Mouse (Mus musculus): Measurements from ENCODE around the gene Slc11a2. TPM values are rescaled to one million over a fixed set of nuclear protein-coding genes. Genes with fewer than 3 reads are reported as not detected.
"Not testable (repeated sequence)": the region's sequence is repeated elsewhere in the genome, so short reads cannot be mapped to it uniquely, and the experiment has no call there.

The Slc11a2 gene
- polyA plus RNA-seq, 1 experiment from 2014 or later, result 12.2 TPM

DNA sequence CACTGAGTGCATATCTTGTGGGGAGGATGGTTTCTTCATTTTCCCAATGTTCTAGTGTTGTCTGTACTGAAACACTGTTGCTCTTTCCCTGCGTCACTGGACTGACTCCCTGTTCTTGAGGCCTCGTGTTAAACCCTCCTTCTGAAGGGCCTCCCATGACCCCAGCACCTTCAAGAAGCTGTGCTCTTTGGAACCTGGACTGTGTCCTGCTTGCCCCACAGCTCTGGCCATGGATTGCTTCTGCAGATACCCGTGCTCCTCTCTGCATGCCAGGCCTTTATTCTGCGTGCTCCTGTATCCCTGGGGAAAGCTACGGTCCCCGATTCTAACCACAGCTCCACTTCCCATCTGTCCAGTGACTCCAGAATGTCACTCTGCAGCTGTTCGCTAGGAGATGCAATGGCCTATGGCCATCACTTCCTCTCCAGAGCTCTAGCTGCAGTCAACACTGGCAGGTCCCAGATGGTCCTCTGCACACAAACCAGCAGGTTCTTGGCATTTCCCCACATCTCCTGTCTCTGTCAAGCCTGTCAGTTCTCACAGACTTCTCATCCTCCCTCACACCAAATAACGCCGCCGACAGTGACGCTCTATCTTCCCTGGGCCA is 5.2 kb upstream of the Slc11a2 start:
- WGBS, result 60% methylated on average over 11 of the region's 11 CpGs
- Histone ChIP-seq H3K4me3 (ENCODE audit: low read depth, low read length) (no peak overlapping the region), H3K9ac (ENCODE audit: low read length) (0 out of 2 replicates have a peak overlapping the region, but pooled peaks have one; percentile 4), H3K4me2 (replicated peaks; ENCODE audit: low read depth) (no peak overlapping the region), H3K27me3 (ENCODE audit: control insufficient read depth, insufficient read depth, low read length) (no peaks in the 10 kb centered on the region), H3K36me3 (ENCODE audit: control insufficient read depth, insufficient read depth, low read length) (no peaks in the 10 kb centered on the region), H3K27ac (replicated peaks) (no peak overlapping the region), H3K4me1 (replicated peaks; ENCODE audit: control insufficient read depth, insufficient read depth) (no peaks in the 10 kb centered on the region), H3K9me3 (ENCODE audit: control insufficient read depth, low read length) (no peaks in the 10 kb centered on the region)
- ATAC-seq (ENCODE audit: low FRiP score, low TSS enrichment) (no peak), DNase-seq (ENCODE audit: low spot score) (no peak)
- no peak for TF ChIP-seq CTCF (IDR thresholded peaks at IDR 0.05; ENCODE audit: low read depth)
- no peak for TF ChIP-seq EP300 (optimal IDR thresholded peaks at IDR 0.05)

DNA sequence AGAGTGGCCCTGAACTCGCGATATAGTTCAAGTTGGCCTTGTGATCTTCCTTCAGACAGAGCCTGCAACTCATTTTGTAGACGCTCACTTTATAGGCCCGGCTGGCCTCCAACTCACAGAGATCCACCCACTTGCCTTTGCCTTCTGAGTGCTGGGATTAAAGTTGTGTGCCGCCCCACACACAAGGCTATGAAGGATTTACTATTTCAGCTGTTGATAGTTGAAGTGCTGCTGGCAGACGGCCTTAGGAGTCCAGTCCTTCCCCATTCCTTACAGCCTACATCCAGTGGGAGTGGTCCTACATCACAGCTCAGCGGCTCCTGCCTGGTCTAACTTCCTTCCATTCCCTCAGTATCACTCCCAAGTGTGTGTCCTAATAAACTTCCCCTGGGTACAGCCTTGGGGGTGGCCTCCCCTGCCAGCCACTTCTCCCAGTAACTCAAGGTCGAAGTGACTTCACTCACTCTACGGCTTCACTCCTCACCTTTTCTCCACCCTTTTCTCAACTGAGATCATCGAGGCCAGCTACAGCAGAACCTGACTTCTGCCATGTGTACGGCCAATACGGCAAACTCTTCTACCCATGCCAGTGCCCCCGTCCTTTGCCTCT is 3.5 kb upstream of the Slc11a2 start:
- no peak overlapping the region for H3K4me2 ChIP-seq (replicated peaks; ENCODE audit: low read depth)
- H3K27me3 ChIP-seq (ENCODE audit: control insufficient read depth, insufficient read depth, low read length), result no peaks in the 10 kb centered on the region
- no peak for DNase-seq (ENCODE audit: low spot score)
- H3K27ac ChIP-seq (replicated peaks), result no peak overlapping the region
- WGBS, result 68% methylated on average over 13 of the region's 13 CpGs
- TF ChIP-seq CTCF (IDR thresholded peaks at IDR 0.05; ENCODE audit: low read depth) (no peak), EP300 (optimal IDR thresholded peaks at IDR 0.05) (no peak)
- no peak overlapping the region for H3K9ac ChIP-seq (ENCODE audit: low read length)
- H3K4me1 ChIP-seq (replicated peaks; ENCODE audit: control insufficient read depth, insufficient read depth), result no peaks in the 10 kb centered on the region
- H3K4me3 ChIP-seq (ENCODE audit: low read depth, low read length), result no peak overlapping the region
- no peaks in the 10 kb centered on the region for H3K9me3 ChIP-seq (ENCODE audit: control insufficient read depth, low read length)
- peak; percentile 32; the same call in 1 of the 2 replicates for ATAC-seq (ENCODE audit: low FRiP score, low TSS enrichment)
- no peaks in the 10 kb centered on the region for H3K36me3 ChIP-seq (ENCODE audit: control insufficient read depth, insufficient read depth, low read length)

DNA sequence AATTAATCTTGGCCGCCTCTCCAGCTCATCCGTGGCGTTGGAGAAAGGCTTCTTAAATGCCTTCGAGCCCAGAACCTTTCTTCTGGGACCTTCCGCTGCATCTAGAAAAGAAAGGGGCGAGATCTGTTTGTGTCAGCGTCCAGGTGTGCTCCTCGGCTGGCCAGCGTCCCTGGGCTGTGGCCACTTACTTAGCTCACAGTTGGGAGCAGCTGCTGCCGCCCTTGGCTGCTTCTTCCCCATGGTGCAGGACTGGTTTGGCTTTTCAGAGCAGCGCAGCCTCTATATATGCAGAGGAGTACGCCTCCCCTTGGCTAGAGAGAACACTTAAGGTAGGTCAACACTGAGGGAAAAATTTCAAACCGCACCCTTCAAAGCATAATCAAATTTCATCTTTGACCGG is 956 bp downstream of the Slc11a2 start:
- WGBS, result 1% methylated on average over 14 of the region's 14 CpGs
- Histone ChIP-seq H3K9me3 (ENCODE audit: control insufficient read depth, low read length) (no peaks in the 10 kb centered on the region), H3K27me3 (ENCODE audit: control insufficient read depth, insufficient read depth, low read length) (no peaks in the 10 kb centered on the region), H3K36me3 (ENCODE audit: control insufficient read depth, insufficient read depth, low read length) (no peaks in the 10 kb centered on the region), H3K4me3 (ENCODE audit: low read depth, low read length) (peak overlapping the region; percentile 86), H3K27ac (replicated peaks) (0 out of 2 replicates have a peak overlapping the region, but pooled peaks have one; percentile 45), H3K4me1 (replicated peaks; ENCODE audit: control insufficient read depth, insufficient read depth) (no peaks in the 10 kb centered on the region; the same call in 1 of the 2 replicates), H3K9ac (ENCODE audit: low read length) (peak overlapping the region; percentile 53), H3K4me2 (replicated peaks; ENCODE audit: low read depth) (peak overlapping the region; percentile 94)
- DNase-seq (ENCODE audit: low spot score) (peak; percentile 69), ATAC-seq (ENCODE audit: low FRiP score, low TSS enrichment) (peak; percentile 35; the same call in 1 of the 2 replicates)
- TF ChIP-seq CTCF (IDR thresholded peaks at IDR 0.05; ENCODE audit: low read depth) (peak; percentile 36), EP300 (optimal IDR thresholded peaks at IDR 0.05) (no peak)

DNA sequence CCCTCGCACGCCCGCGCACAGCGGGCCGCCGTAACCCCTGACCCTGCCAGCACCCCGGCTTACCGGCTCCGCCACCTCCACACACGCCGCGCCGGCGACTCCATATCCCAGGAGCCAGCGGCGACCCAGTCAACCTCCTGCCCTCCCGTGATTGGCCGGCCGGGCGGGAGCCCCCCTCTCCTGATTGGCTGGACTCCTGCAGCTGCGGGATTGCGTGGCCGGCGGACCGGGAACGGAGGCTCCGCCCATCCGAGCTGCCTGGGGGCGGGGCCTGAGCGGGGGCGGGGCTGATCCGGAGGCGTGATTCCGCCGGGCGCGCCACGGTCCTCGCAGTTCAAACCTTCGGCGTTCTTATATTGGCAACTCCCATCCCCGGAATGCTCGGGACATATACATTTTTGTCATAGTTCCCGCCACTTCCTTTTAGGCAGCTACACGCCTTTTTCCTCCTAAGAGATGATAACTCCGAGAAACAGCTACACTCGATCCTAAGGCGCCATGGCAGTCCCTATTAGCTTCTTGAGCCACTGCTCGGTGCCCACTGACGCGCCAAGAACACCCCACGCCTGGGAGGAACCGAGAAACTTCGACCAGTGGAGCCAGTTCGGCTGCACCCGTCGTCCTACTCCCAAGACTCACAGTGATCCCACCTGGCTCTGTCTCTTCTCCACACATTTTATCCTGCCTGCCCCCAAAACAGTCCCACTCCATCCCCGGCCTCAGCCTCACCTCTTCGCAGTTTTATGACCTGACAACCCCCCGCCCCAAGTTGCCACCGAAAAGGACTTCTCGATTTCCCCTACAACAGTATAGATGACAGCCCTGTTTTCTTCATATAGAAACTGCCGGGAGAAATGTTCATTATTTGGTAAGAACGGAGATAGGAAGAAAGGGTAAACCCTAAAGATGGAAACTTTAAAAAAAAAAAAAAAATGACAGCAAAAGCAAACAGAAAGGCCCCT is 1.7 kb downstream of the Slc11a2 start:
- under 1% methylated on average over 61 of the region's 65 CpGs for WGBS
- no peaks in the 10 kb centered on the region for H3K27me3 ChIP-seq (ENCODE audit: control insufficient read depth, insufficient read depth, low read length)
- no peaks in the 10 kb centered on the region for H3K36me3 ChIP-seq (ENCODE audit: control insufficient read depth, insufficient read depth, low read length)
- no peaks in the 10 kb centered on the region for H3K9me3 ChIP-seq (ENCODE audit: control insufficient read depth, low read length)
- DNase-seq (ENCODE audit: low spot score) (peak; percentile 98), ATAC-seq (ENCODE audit: low FRiP score, low TSS enrichment) (peak; percentile 97)
- peak overlapping the region; percentile 83 for H3K9ac ChIP-seq (ENCODE audit: low read length)
- peak overlapping the region; percentile 94 for H3K4me2 ChIP-seq (replicated peaks; ENCODE audit: low read depth)
- peak overlapping the region; percentile 49 for H3K27ac ChIP-seq (replicated peaks)
- TF ChIP-seq EP300 (optimal IDR thresholded peaks at IDR 0.05) (no peak), CTCF (IDR thresholded peaks at IDR 0.05; ENCODE audit: low read depth) (no peak)
- H3K4me1 ChIP-seq (replicated peaks; ENCODE audit: control insufficient read depth, insufficient read depth), result no peaks in the 10 kb centered on the region; the same call in 1 of the 2 replicates
- H3K4me3 ChIP-seq (ENCODE audit: low read depth, low read length), result peak overlapping the region; percentile 86

DNA sequence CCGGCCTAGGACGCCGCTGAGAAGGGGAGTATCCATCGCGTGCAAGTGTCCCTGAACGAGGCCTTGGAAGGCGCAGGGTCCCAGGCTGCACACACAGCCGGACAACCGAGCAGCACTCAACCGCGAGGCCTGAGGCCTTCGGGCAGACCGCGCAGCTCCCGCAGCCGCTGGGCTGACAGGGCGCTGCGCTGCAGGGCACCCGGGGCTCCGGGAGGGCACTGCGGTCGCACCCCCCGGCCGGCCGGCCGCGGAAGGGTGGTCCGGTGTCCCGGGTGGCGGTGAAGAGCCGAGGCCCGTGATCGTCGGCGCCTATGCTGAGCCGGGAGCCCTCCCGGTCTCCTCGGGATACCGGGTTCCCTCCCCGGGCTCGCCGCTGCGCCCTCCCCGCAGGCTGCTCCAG is 2.4 kb downstream of the Slc11a2 start:
- Histone ChIP-seq H3K9ac (ENCODE audit: low read length) (peak overlapping the region; percentile 83), H3K27me3 (ENCODE audit: control insufficient read depth, insufficient read depth, low read length) (no peaks in the 10 kb centered on the region), H3K4me1 (replicated peaks; ENCODE audit: control insufficient read depth, insufficient read depth) (no peaks in the 10 kb centered on the region; the same call in 1 of the 2 replicates), H3K27ac (replicated peaks) (peak overlapping the region; percentile 49), H3K4me3 (ENCODE audit: low read depth, low read length) (peak overlapping the region; percentile 86), H3K9me3 (ENCODE audit: control insufficient read depth, low read length) (no peaks in the 10 kb centered on the region), H3K4me2 (replicated peaks; ENCODE audit: low read depth) (peak overlapping the region; percentile 94), H3K36me3 (ENCODE audit: control insufficient read depth, insufficient read depth, low read length) (no peaks in the 10 kb centered on the region)
- DNase-seq (ENCODE audit: low spot score) (peak; percentile 50), ATAC-seq (ENCODE audit: low FRiP score, low TSS enrichment) (peak; percentile 30)
- WGBS, result under 1% methylated on average over 31 of the region's 44 CpGs
- no peak for TF ChIP-seq EP300 (optimal IDR thresholded peaks at IDR 0.05)

DNA sequence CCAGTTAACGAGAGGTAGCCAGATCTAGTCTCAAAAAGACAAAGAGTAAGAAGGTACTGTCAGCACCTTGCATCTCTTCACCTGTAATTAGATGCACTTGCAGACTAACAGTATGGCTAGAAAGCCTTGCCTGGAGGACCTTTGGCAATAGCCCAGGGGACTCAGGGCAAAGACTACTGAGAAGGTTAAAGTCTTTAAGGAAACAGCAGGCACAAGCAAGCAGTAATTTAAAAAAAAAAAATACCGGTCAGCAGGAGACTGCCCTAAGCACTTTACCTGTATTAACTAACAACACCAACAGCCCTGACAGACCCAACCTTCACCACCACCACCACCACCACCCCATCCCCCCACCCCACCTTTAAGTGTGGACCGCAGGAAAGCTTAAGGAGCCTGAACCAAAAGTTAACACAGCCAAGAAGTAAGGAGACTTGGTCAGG is 3.1 kb downstream of the Slc11a2 start, which contains the start of gene Gm5475:
Gm5475 (plus strand) TSS at position 390 of the 440 bp plus-strand sequence.
- 32% methylated on average over 3 of the region's 3 CpGs for WGBS
- Histone ChIP-seq H3K4me3 (ENCODE audit: low read depth, low read length) (peak within 1 kb of the TSS; percentile 86), H3K27ac (replicated peaks) (peak within 1 kb of the TSS; percentile 49), H3K9ac (ENCODE audit: low read length) (peak within 1 kb of the TSS; percentile 83), H3K4me2 (replicated peaks; ENCODE audit: low read depth) (peak within 1 kb of the TSS; percentile 94)
- not testable (repeated sequence) for H3K9me3 ChIP-seq (ENCODE audit: control insufficient read depth, low read length); ATAC-seq (ENCODE audit: low FRiP score, low TSS enrichment); H3K27me3 ChIP-seq (ENCODE audit: control insufficient read depth, insufficient read depth, low read length); H3K4me1 ChIP-seq (replicated peaks; ENCODE audit: control insufficient read depth, insufficient read depth); H3K36me3 ChIP-seq (ENCODE audit: control insufficient read depth, insufficient read depth, low read length); DNase-seq (ENCODE audit: low spot score)

Measured in stomach, postnatal 0 days (tissue).